Mouse (Mus musculus) midbrain, postnatal 0 days (tissue): Measurements from ENCODE around the gene Galnt9. TPM values are rescaled to one million over a fixed set of nuclear protein-coding genes. Genes with fewer than 3 reads are reported as not detected.

Experiments
- ATAC-seq: fragments of 200-750 bp; cut with Nextera tagmentation; 2 replicates; pipeline ENCODE4 v1.8.0; 2017; ENCODE audit warnings: moderate number of reproducible peaks, mild to moderate bottlenecking, moderate TSS enrichment, moderate library complexity; ENCODE audit not compliant: low FRiP score
- DNase-seq: peaks from one replicate; pipeline ENCODE4 v3.0.0-alpha.2; 2015; ENCODE audit warnings: low spot score
- H3K27ac ChIP-seq: fragments of 300-500 bp; sonication (generic); 2 replicates; pipeline ENCODE4 v1.5.1; 2014; ENCODE audit warnings: low read depth, mild to moderate bottlenecking, low read length, mixed read lengths
- H3K27me3 ChIP-seq: fragments of 300-500 bp; sonication (generic); 2 replicates; pipeline ENCODE4 v1.6.1; 2014; ENCODE audit warnings: low read length, control low read depth, mixed read lengths; ENCODE audit not compliant: insufficient read depth
- H3K36me3 ChIP-seq: fragments of 300-500 bp; sonication (generic); 2 replicates; pipeline ENCODE4 v1.6.1; 2014; ENCODE audit warnings: low read length, control low read depth, mixed read lengths; ENCODE audit not compliant: insufficient read depth
- H3K4me1 ChIP-seq: fragments of 300-500 bp; sonication (generic); 2 replicates; pipeline ENCODE4 v1.6.1; 2014; ENCODE audit warnings: mild to moderate bottlenecking, control low read depth, antibody characterized with exemption, low read length, mixed read lengths; ENCODE audit not compliant: insufficient read depth
- H3K4me2 ChIP-seq: fragments of 300-500 bp; sonication (generic); 2 replicates; pipeline ENCODE4 v1.6.1; 2014; ENCODE audit warnings: low read depth, mild to moderate bottlenecking, low read length, mixed read lengths; ENCODE audit not compliant: poor library complexity, severe bottlenecking
- H3K4me3 ChIP-seq: fragments of 300-500 bp; sonication (generic); 2 replicates; pipeline ENCODE4 v1.5.1; 2014; ENCODE audit warnings: low read depth, mild to moderate bottlenecking, low read length, moderate library complexity
- H3K9ac ChIP-seq: fragments of 300-500 bp; sonication (generic); replicated peaks from 2 replicates; pipeline ENCODE4 v1.6.1; 2014; ENCODE audit warnings: mild to moderate bottlenecking, low read length, moderate library complexity, mixed read lengths; ENCODE audit not compliant: poor library complexity, severe bottlenecking
- H3K9me3 ChIP-seq: fragments of 300-500 bp; sonication (generic); 2 replicates; pipeline ENCODE4 v1.6.1; 2016; ENCODE audit warnings: low read length, control low read depth
- CTCF ChIP-seq: IDR thresholded peaks from 2 replicates; pipeline ENCODE4 v1.5.1; 2016; ENCODE audit warnings: antibody characterized with exemption, mild to moderate bottlenecking
- WGBS: fragments of 180-500 bp; shearing (Covaris S2); extraction: QIAGEN DNeasy Blood & Tissue Kit; methylation state at CpG from one replicate; pipeline ENCODE4 v1.1.7; 2014; 5-methylcytosine and 5-hydroxymethylcytosine counted together
- polyA plus RNA-seq: library from polyadenylated mRNA; unstranded; fragments of >200 nt; fragmentation: Nextera tagmentation; extraction: Ambion mirVana; gene quantifications from 2 replicates; pipeline ENCODE4 v1.2.1, GENCODE M21; 2015
- total RNA-seq: library from RNA; depleted of rRNA; stranded (reverse); fragments of >200 nt; gene quantifications from 2 replicates; pipeline ENCODE4 v1.2.3, GENCODE M21; 2014

Gene Galnt9
- total and polyA plus RNA-seq, 2 experiments from 2014 or later, result 23.1 to 34.0 TPM

- no peaks in the 10 kb centered on the region for H3K36me3 ChIP-seq
- WGBS, result 72% methylated on average over 6 of the region's 6 CpGs
- no peak overlapping the region for H3K9ac ChIP-seq
- ATAC-seq (no peak), DNase-seq (no peak)
- no peaks in the 10 kb centered on the region; the same call in 1 of the 2 replicates for H3K27me3 ChIP-seq
- peaks cover 11% of the 10 kb centered on the region; the same call in 1 of the 2 replicates for H3K4me1 ChIP-seq
- no peak for TF ChIP-seq CTCF
- no peak overlapping the region for H3K4me2 ChIP-seq
- no peak overlapping the region for H3K27ac ChIP-seq
- H3K9me3 ChIP-seq, result no peaks in the 10 kb centered on the region
- H3K4me3 ChIP-seq, result no peak overlapping the region
Measured at GRCm38 (mm10) chr5:110541456-110541855, 2.7 kb upstream of the Galnt9 start.

- Histone ChIP-seq H3K4me3 (peak overlapping the region; percentile 69), H3K4me2 (peak overlapping the region; percentile 83), H3K9me3 (no peaks in the 10 kb centered on the region), H3K36me3 (no peaks in the 10 kb centered on the region), H3K4me1 (peaks cover 14% of the 10 kb centered on the region; the same call in 1 of the 2 replicates), H3K27ac (peak overlapping the region; percentile 65; the same call in 1 of the 2 replicates), H3K9ac (peak overlapping the region; percentile 66), H3K27me3 (no peaks in the 10 kb centered on the region; the same call in 1 of the 2 replicates)
- ATAC-seq (peak; percentile 52), DNase-seq (no peak)
- TF ChIP-seq CTCF, result peak; percentile 59
- WGBS, result under 1% methylated on average over 24 of the region's 24 CpGs
Measured at GRCm38 (mm10) chr5:110544691-110545069, 525 bp downstream of the Galnt9 start.

- Histone ChIP-seq H3K27ac (no peak overlapping the region), H3K4me2 (peak overlapping the region; percentile 83), H3K4me1 (peaks cover 14% of the 10 kb centered on the region; the same call in 1 of the 2 replicates), H3K36me3 (no peaks in the 10 kb centered on the region), H3K9me3 (no peaks in the 10 kb centered on the region), H3K9ac (peak overlapping the region; percentile 66; the same call in 1 of the 2 replicates), H3K4me3 (peak overlapping the region; percentile 69), H3K27me3 (no peaks in the 10 kb centered on the region; the same call in 1 of the 2 replicates)
- ATAC-seq (no peak), DNase-seq (no peak)
- 75% methylated on average over 7 of the region's 7 CpGs for WGBS
- TF ChIP-seq CTCF, result no peak
Measured at GRCm38 (mm10) chr5:110545311-110545710, 1.2 kb downstream of the Galnt9 start.

- Histone ChIP-seq H3K4me2 (peak overlapping the region; percentile 83), H3K9me3 (no peaks in the 10 kb centered on the region), H3K4me1 (peaks cover 14% of the 10 kb centered on the region; the same call in 1 of the 2 replicates), H3K9ac (no peak overlapping the region), H3K4me3 (no peak overlapping the region), H3K27me3 (no peaks in the 10 kb centered on the region; the same call in 1 of the 2 replicates), H3K36me3 (no peaks in the 10 kb centered on the region), H3K27ac (no peak overlapping the region)
- DNase-seq (no peak), ATAC-seq (no peak)
- TF ChIP-seq CTCF, result no peak
- WGBS, result 83% methylated on average over 11 of the region's 11 CpGs
Measured at GRCm38 (mm10) chr5:110546136-110546535, 2.0 kb downstream of the Galnt9 start.

GRCm38 (mm10) chr5:110546726-110547406 lies 2.7 kb downstream of the Galnt9 start:
- TF ChIP-seq CTCF, result no peak
- no peak overlapping the region for H3K27ac ChIP-seq
- no peaks in the 10 kb centered on the region for H3K36me3 ChIP-seq
- H3K9me3 ChIP-seq, result no peaks in the 10 kb centered on the region
- H3K4me3 ChIP-seq, result no peak overlapping the region
- DNase-seq, result no peak
- H3K9ac ChIP-seq, result no peak overlapping the region
- WGBS, result 72% methylated on average over 5 of the region's 5 CpGs
- no peaks in the 10 kb centered on the region for H3K27me3 ChIP-seq
- 0 out of 2 replicates have a peak overlapping the region, but pooled peaks have one; percentile 83 for H3K4me2 ChIP-seq
- ATAC-seq, result no peak
- peaks cover 14% of the 10 kb centered on the region; the same call in 1 of the 2 replicates for H3K4me1 ChIP-seq

- ATAC-seq (no peak), DNase-seq (no peak)
- H3K27me3 ChIP-seq, result no peaks in the 10 kb centered on the region
- TF ChIP-seq CTCF, result no peak
- H3K4me3 ChIP-seq, result no peak overlapping the region
- no peaks in the 10 kb centered on the region for H3K9me3 ChIP-seq
- WGBS, result 24% methylated on average over 7 of the region's 7 CpGs
- H3K9ac ChIP-seq, result no peak overlapping the region
- no peak overlapping the region for H3K27ac ChIP-seq
- H3K4me1 ChIP-seq, result peaks cover 14% of the 10 kb centered on the region; the same call in 1 of the 2 replicates
- no peak overlapping the region for H3K4me2 ChIP-seq
- no peaks in the 10 kb centered on the region for H3K36me3 ChIP-seq
Measured at GRCm38 (mm10) chr5:110548446-110548845, 4.3 kb downstream of the Galnt9 start.
